Mouse (Mus musculus) layer of hippocampus, postnatal 36 days (tissue): Measurements from ENCODE around the gene Olfr97. TPM values are rescaled to one million over a fixed set of nuclear protein-coding genes. Genes with fewer than 3 reads are reported as not detected.
A peak's percentile ranks its signal among the peaks of the same experiment; 100 is the strongest.
"Not testable (repeated sequence)": the region's sequence is repeated elsewhere in the genome, so short reads cannot be mapped to it uniquely, and the experiment has no call there.

Source experiments
- DNase-seq, 2 experiments: peaks; one replicate each; pipeline ENCODE4 v3.0.0; 2022
- total RNA-seq, 2 experiments: library from RNA; stranded (reverse); gene quantifications; 2 replicates each; pipeline ENCODE4 v1.2.3; 2021

The Olfr97 gene
- not detected for total RNA-seq

DNA sequence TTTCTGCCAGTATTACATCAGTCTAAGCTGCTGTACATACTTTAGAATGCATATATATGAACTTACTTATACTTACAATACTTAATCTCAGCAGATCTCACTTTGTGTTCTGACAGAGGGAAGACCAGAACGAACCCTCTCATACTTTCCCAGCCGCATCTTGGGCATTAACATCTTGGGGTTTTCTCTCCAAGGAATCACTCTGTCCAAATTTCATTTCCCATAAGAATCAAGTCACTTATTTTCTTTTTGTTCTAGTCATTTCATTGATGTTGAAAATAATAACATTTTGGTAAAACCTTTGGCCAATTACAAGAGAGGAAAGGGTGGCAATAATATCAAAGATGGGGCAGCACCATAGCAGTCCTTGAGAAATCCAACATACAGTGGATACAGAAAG is at the start of gene Olfr97:
TSS of gene Olfr97 (minus strand) at position 101 of the 400 bp plus-strand sequence.
- not testable (repeated sequence) for DNase-seq

DNA sequence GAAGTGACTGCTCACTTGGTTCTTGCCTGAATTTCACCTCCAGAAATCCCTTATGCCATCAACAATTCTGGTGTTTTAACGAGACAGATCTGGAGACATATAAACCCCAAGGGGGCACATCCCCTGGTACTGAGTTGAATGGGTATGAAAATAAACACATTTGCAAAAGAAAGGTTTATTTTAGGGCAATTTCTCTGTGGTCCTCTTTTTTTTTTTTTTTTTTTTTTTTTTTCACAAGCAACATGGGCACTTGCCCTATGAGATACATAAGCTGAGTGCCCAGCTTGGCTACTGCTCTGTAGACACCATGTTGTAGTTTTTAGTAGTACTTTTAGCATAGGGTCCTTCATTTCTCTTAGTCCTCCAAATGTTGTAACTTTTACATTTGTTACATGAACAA is 46.2 kb upstream of the Olfr97 start, which contains the start of gene Olfr99:
TSS of gene Olfr99 (minus strand) at position 101 of the 400 bp plus-strand sequence.
- no peak for DNase-seq

- DNase-seq: no peak
Observed at GRCm38 (mm10) chr17:37280331-37280730, 43.2 kb upstream of the Olfr97 start.

- no peak for DNase-seq
Observed at GRCm38 (mm10) chr17:37276573-37276972, 39.4 kb upstream of the Olfr97 start.

- DNase-seq: no peak
Observed at GRCm38 (mm10) chr17:37275626-37276248, 38.6 kb upstream of the Olfr97 start.

DNA sequence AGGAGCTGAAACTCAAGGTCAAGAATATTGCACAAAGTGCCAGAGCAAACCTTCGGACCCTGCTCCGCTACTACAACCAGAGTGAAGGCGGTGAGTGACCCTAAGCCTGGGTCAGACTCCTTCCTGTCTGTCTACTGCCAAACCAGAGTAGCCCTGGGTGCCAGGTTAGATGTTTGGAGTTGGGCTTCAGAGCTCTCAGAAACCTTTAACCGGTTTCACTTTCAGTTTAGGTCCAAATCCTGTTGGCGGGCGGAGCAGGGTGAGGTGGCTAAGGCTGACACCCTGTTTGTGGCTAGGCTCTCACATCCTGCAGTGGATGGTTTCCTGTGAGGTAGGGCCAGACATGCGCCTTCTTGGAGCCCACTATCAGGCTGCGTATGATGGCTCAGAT is 33.6 kb upstream of the Olfr97 start:
- DNase-seq: no peak

DNA sequence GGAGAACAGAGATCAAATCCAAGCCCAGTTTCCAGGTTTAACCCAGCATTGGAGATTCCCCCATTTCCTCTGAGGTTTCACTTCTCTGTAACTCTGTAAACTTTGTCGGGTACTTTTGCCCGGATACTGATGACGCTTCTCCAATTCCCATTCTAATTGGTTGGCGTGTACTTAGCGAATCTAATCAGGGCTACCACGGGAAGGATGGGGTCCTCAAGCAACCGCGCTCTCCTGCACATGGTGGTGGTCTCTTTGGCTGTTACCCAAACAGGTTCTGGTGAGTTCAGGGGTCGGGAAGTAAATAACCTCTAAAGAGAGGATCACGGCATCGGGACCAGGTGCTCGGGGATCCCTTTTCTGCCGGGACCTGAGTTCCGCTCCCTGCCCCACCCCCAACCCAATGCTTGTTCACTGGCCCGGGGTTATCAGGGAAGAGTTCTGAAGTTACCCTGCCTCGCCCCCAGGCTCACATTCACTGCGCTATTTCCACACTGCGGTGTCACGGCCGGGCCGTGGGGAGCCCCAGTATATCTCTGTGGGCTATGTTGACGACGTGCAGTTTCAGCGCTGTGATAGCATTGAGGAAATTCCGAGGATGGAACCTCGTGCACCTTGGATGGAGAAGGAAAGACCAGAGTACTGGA is 33.0 kb upstream of the Olfr97 start, which contains the start of gene H2-M3:
TSS of gene H2-M3 (plus strand) at position 163 of the 644 bp plus-strand sequence.
- peak; percentile 78 to 90 for DNase-seq

DNA sequence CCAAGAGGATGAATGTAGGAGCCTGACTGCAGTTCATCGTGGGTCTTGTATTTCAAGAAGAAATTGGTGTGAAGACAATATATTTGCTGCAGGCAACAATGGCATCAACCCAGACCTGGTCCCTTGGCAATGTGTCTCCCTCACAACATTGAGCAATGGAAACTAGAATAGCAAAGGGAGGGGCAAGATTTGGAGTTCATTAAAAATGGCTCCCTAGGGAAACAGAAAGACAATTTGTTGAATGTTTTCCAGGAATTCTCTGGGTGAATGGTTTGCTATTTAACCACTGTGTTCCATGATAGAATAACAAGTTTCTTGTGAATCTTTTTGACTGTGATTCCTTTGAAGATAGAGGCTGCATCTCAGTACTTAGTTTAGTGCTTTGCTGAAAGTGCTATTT is 26.5 kb upstream of the Olfr97 start, which contains the start of gene Olfr98:
TSS of gene Olfr98 (minus strand) at position 124 of the 400 bp plus-strand sequence.
- DNase-seq: no peak

GRCm38 (mm10) chr17:37250544-37250943 is 13.4 kb upstream of the Olfr97 start:
- no peak for DNase-seq

DNA sequence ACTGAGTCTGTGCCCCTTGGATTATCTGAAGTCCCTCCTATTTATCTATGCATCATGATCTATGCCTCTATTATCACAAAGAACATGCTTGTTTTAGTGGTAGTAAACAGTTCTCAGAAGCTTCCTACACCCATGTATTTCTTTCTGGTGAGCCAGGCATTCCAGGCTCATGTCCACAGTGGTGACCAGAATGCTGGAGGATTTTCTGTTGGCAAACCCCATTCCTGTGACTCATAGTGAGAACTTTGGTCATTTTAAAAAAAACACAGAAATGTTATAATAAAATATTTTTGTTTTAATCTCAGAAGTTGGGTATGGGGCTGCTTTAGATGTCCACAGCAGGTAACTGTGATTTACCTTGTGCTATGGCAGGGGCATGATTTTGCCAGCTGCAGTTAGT is 12.3 kb upstream of the Olfr97 start:
- no peak for DNase-seq

DNA sequence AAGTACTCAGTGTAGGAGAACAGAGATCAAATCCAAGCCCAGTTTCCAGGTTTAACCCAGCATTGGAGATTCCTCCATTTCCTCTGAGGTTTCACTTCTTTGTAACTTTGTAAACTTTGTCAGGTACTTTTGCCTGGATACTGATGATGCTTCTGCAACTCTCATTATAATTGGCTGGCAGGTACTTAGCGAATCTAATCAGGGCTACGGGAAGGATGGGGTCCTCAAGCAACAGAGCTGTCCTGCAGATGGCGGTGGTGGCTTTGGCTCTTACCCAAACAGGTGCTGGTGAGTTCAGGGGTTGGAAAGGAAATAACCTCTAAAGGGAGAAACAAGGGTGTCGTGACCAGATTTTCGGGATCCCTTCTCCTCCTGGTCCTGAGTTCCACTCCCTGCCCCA is 9.6 kb upstream of the Olfr97 start:
- DNase-seq: peak; percentile 1 to 4

DNA sequence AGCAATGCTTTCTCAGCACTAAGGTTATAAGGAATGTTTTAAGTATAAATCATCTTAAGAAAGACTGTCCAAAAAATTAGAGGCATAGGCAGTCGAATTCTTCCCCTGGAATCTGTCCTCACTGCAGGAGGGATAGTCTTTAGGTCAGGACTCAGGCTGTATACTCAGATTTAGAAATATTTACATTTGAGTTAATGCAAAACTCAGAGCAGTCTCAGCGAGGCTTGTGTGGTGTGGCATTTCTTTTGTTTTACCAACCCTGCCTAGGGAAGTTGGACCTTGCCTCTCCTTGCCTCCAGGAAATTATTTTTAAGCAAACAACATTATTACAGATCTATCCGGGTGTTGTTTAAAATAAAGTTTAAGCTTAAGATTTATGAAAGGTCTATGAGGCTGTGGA is 5.1 kb upstream of the Olfr97 start:
- DNase-seq: no peak

DNA sequence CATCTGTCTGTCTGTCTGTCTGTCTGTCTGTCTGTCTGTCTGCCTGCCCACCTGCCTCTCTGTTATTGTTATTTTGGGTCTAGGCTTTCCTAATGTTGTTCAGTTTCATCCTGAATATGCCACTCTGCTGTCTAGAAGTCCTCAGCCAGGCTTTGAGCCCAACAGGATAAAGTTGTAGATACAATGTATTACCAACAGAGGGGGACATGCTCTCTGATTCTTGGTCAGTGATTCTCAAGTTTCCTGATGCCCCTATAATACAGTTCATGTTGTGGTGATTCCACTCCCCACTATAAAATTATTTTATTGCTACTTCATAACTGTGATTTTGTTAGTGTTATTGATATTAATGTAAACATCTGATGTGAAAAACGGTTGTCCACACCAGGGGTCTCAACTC is 15.3 kb downstream of the Olfr97 start:
- DNase-seq: no peak

DNA sequence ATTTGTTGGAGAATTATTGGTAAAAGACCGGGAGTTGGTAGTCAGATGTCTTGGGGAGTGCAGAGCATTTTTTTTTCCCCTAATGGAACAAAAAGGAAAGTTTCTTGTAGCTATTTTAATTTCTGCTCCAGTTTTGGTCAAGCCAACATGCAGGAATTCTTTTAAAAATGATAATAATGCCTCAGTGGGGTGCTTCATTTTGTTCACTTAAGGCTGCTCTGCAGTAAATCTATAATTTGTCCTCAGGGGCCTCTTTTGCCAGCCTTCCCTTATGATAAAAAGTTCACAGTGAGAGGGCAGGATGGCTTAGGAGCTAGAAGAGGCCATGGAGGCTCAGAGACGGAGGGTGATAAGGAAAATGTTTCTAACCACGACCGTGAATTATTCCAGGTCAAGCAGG is 17.3 kb downstream of the Olfr97 start, which contains the start of gene Olfr96:
TSS of gene Olfr96 (plus strand) at position 301 of the 400 bp plus-strand sequence.
- DNase-seq: no peak

DNA sequence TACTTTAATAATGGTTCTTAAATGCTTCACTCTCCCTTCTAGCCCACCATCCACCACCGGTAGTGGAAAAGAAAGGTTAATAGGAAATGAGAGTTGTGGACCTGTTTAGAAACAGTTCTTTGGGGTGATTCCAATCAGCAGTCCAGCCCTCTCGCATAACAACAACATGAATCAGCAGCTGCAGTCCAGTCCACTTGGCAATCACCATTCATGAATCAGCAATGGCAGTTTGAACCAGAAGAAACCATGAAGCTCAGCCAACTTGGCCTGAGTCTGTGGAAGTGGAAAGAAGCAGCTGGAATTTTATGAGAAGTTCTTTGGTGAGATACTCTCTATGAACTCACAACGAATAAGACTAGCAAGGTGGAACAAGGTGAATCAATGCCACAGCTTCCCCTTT is 18.6 kb downstream of the Olfr97 start:
- DNase-seq: no peak

- no peak for DNase-seq
Observed at GRCm38 (mm10) chr17:37213018-37213417, 24.1 kb downstream of the Olfr97 start, which contains the start of gene Olfr95. Gene Olfr95 (minus strand): TSS chr17:37213118.

GRCm38 (mm10) chr17:37210884-37211768 is 26.0 kb downstream of the Olfr97 start:
- DNase-seq: peak; percentile 3

DNA sequence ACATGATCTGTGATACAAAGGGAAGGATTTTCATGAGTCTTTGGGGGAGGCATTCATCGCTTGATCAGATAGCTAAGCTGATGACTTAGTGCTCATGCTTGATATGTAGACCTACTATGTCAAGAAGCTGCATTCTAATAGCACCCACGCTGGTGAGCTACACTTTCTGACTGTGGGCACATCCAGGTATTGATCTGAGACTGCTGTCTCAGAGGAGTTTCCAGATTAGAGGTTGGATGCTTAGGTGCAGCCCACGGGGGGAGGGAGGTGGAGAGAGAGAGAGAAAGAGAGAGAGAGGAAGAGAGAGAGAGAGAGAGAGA is 33.3 kb downstream of the Olfr97 start:
- no peak for DNase-seq

DNA sequence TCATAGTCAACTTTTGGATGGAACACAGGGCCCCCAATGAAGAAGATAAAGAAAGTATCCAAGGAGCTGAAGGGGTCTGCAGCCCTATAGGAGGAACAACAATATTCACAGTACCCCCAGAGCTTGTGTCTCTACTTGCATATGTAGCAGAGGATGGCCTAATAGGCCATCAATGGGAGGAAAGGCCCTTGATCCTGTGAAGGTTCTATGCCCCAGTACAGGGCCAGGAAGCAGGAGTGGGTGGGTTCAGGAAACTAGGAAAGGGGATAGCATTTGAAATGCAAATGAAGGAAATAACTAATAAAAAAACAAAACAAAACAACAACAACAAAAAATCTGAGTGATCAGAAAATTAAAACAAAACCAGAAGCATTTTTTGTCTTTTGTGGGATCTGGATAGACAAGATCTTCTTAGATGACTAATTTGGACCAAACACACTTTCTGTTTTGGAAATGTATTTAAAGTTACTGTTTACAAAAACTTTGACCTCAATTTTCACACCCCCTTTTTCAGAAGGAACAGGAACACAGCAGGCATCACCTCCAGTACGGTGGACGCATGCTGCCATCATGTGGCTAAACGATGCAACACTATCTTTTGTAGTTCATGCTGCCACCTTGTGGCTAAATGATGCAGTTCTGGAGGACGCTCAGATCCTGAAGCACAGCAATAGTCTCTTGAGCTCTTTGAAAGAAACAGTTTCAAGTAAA is 33.8 kb downstream of the Olfr97 start:
- DNase-seq: peak; percentile 76 to 78

DNA sequence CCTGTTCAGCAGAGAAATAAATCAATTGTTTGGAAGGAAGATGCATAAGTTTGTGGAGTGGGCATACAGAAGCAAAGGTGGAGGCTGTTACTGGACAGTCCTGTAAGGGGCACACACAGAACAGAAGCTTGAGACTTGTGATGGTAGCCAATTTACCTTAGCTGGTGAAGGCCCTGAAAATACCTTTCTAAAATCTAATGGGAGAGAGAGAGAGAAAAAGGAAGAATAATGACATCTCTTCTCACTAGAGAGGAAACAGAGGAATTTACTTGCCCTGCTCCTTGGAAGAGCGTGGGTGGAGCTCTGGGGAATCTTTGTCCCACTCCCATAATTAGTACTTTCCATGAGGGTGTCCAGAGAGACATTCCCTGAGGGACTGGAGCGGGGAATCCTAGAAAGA is 36.2 kb downstream of the Olfr97 start, which contains the start of gene Olfr94:
TSS of gene Olfr94 (minus strand) at position 101 of the 400 bp plus-strand sequence.
- no peak for DNase-seq

GRCm38 (mm10) chr17:37196845-37197724 is 40.0 kb downstream of the Olfr97 start:
- peak in 1 of 2 experiments; percentile 31 for DNase-seq
